Mouse (Mus musculus) neural tube, embryonic 15.5 days (tissue): ENCODE data around the gene Psmd1. TPM values are rescaled to one million over a fixed set of nuclear protein-coding genes. Genes with fewer than 3 reads are reported as not detected.

ENCODE experiments used
- ATAC-seq: fragments of 200-750 bp; cut with Nextera tagmentation; 2 replicates; pipeline ENCODE4 v1.8.0; 2017; ENCODE audit warnings: mild to moderate bottlenecking, moderate TSS enrichment, moderate library complexity; ENCODE audit not compliant: low FRiP score
- H3K27ac ChIP-seq: fragments of 300-500 bp; sonication (generic); replicated peaks from 2 replicates; pipeline ENCODE4 v1.5.1; 2015; ENCODE audit warnings: mild to moderate bottlenecking, inconsistent platforms
- H3K27me3 ChIP-seq: fragments of 300-500 bp; sonication (generic); replicated peaks from 2 replicates; pipeline ENCODE4 v1.6.1; 2015; ENCODE audit warnings: inconsistent platforms
- H3K36me3 ChIP-seq: fragments of 300-500 bp; sonication (generic); 2 replicates; pipeline ENCODE4 v1.6.1; 2015; ENCODE audit warnings: inconsistent platforms
- H3K4me1 ChIP-seq: fragments of 300-500 bp; sonication (generic); 2 replicates; pipeline ENCODE4 v1.6.1; 2015; ENCODE audit warnings: inconsistent platforms
- H3K4me2 ChIP-seq: fragments of 300-500 bp; sonication (generic); 2 replicates; pipeline ENCODE4 v1.6.1; 2015; ENCODE audit warnings: inconsistent platforms, mild to moderate bottlenecking, moderate library complexity
- H3K4me3 ChIP-seq: fragments of 300-500 bp; sonication (generic); replicated peaks from 2 replicates; pipeline ENCODE4 v1.5.1; 2015; ENCODE audit warnings: mild to moderate bottlenecking, inconsistent platforms
- H3K9ac ChIP-seq: fragments of 300-500 bp; sonication (generic); replicated peaks from 2 replicates; pipeline ENCODE4 v1.6.1; 2015; ENCODE audit warnings: mild to moderate bottlenecking, inconsistent platforms
- H3K9me3 ChIP-seq: fragments of 300-500 bp; sonication (generic); replicated peaks from 2 replicates; pipeline ENCODE4 v1.6.1; 2016; ENCODE audit warnings: inconsistent platforms
- WGBS: fragments of 180-500 bp; shearing (Covaris S2); methylation state at CpG from one replicate; pipeline ENCODE4 v1.1.7; 2015; ENCODE audit warnings: mixed read lengths; 5-methylcytosine and 5-hydroxymethylcytosine counted together
- polyA plus RNA-seq: library from polyadenylated mRNA; unstranded; fragments of >200 nt; fragmentation: Nextera tagmentation; extraction: Ambion mirVana; gene quantifications from 2 replicates; pipeline ENCODE4 v1.2.1, GENCODE M21; 2015

Psmd1 gene
- polyA plus RNA-seq, 1 experiment from 2014 or later = 180 TPM

DNA sequence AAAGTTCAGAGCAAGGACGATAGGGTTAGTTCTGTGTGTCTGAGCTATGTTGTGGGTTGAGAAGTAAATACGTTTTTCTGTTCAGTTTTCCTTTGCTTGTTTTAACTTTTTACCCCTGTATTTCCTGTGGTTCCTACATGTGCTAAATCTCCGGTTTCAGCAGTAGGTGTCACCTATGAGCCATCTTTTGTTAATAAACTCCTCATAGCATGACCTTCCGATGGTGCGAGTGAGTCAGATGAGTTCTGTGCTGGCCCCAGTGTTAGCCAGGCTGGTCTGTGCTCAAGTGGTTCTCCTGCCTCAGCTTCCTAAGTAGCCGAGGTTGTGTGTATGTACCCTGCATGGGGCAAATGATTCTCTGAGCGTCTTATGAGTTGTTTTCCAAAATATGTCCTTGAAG lies 30.2 kb downstream of the Psmd1 start:
- Histone ChIP-seq H3K9ac (no peak overlapping the region), H3K9me3 (no peaks in the 10 kb centered on the region), H3K4me2 (no peak overlapping the region), H3K27me3 (no peaks in the 10 kb centered on the region), H3K27ac (no peak overlapping the region), H3K4me3 (no peak overlapping the region), H3K36me3 (peaks cover 67% of the 10 kb centered on the region), H3K4me1 (no peaks in the 10 kb centered on the region)
- WGBS = 88% methylated on average over 7 of the region's 7 CpGs
- no peak for ATAC-seq

DNA sequence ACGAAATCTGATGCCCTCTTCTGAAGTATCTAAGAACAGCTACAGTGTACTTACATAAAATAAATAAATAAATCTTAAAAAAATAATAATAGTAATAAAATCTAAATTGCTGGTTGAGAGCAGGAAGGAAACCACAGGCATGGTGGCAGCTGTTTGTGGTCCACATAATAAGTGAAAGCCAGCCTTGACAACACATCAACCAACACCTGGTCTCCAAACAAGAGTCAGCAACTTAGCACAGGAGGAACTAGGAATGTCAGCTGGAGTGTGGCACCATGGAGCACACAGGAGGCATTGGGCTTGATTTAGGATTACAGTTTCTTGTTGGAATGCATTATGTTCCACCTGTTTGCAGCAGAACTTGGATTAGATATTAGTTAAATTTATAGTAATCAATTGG lies 40.9 kb downstream of the Psmd1 start:
- Histone ChIP-seq H3K9ac (no peak overlapping the region), H3K27me3 (no peaks in the 10 kb centered on the region), H3K4me3 (no peak overlapping the region), H3K9me3 (no peaks in the 10 kb centered on the region), H3K4me2 (no peak overlapping the region), H3K4me1 (no peaks in the 10 kb centered on the region), H3K27ac (no peak overlapping the region), H3K36me3 (0 out of 2 replicates have a peak, but pooled peaks cover 2% of the 10 kb centered on the region)
- ATAC-seq = no peak
- WGBS = 100% methylated on average over 1 of the region's 1 CpGs

DNA sequence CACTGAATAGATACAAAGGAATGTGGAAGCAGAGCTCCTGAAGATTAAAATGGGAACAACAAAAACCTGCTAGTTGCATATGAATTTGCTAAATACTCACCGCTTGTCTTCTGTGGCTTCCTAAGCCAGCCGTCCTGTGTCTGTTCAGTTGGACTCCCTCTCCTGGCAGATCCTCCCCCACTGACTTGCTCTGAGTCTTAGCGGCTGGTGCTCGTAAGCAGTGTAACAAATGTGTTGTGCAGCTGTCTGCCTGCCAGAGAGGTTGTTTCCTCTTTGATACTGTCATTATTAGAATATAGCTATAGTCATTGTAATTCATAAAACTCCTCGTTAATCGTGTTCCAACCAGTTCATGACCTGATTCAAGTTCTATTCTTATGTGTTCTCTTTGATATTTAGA lies 47.6 kb downstream of the Psmd1 start, which contains the start of gene Htr2b:
Htr2b (minus strand) TSS at position 192 of the 400 bp plus-strand sequence.
- no peaks in the 10 kb centered on the region for H3K9me3 ChIP-seq
- no peak within 1 kb of the TSS for H3K4me2 ChIP-seq
- H3K4me1 ChIP-seq = no peaks in the 10 kb centered on the region
- H3K27ac ChIP-seq = no peak within 1 kb of the TSS
- no peak within 1 kb of the TSS for H3K9ac ChIP-seq
- H3K4me3 ChIP-seq = no peak within 1 kb of the TSS
- 56% methylated on average over 6 of the region's 6 CpGs for WGBS
- peaks cover 7% of the 10 kb centered on the region for H3K36me3 ChIP-seq
- no peak for ATAC-seq
- H3K27me3 ChIP-seq = no peaks in the 10 kb centered on the region

DNA sequence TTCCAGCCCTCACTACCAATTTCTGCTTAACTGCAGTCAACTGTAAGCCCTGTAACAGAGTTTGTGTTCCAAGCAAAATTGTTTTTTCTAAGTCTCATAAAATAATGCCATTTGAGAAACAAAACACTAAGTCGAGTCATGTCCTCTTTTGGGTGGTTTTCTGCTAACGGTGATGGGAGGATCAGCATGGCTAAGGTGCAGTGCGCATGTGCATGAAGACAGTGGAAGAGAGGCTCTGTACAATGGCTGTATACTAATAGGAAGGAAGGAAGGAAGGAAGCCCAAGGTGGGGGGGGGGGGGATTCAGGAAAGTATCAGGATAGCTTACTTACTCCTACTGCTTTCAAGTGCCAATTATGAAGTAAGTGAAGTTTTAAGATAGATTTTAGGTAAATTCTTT lies 50.0 kb downstream of the Psmd1 start:
- no peaks in the 10 kb centered on the region for H3K9me3 ChIP-seq
- no peaks in the 10 kb centered on the region for H3K4me1 ChIP-seq
- peaks cover 26% of the 10 kb centered on the region for H3K36me3 ChIP-seq
- no peak overlapping the region for H3K9ac ChIP-seq
- 93% methylated on average over 3 of the region's 3 CpGs for WGBS
- no peaks in the 10 kb centered on the region for H3K27me3 ChIP-seq
- H3K4me2 ChIP-seq = no peak overlapping the region
- H3K27ac ChIP-seq = no peak overlapping the region
- no peak for ATAC-seq
- no peak overlapping the region for H3K4me3 ChIP-seq

DNA sequence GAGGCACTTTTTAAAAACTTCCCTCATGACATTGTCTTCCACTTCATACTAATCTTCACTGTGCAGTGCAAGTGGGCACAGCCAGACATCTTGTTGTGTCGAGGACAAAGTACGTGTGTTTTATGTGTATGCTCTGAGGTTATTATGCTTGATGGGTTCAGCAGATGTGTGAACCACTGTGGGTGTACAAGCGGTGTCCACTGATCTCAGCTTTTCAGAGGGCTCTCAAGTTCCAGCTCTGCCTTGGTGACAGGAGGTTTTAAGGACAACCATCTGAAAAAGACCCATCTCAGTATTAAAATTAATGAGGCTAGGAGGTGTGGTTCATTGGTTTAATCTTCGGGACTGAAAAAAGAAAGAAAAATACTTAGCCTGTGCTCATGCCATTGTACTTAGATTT lies 55.4 kb downstream of the Psmd1 start:
- no peaks in the 10 kb centered on the region for H3K27me3 ChIP-seq
- H3K27ac ChIP-seq = no peak overlapping the region
- no peak overlapping the region for H3K4me3 ChIP-seq
- H3K4me1 ChIP-seq = no peaks in the 10 kb centered on the region
- no peak for ATAC-seq
- no peak overlapping the region for H3K9ac ChIP-seq
- peaks cover 49% of the 10 kb centered on the region for H3K36me3 ChIP-seq
- no peaks in the 10 kb centered on the region for H3K9me3 ChIP-seq
- H3K4me2 ChIP-seq = no peak overlapping the region
- 90% methylated on average over 4 of the region's 4 CpGs for WGBS

DNA sequence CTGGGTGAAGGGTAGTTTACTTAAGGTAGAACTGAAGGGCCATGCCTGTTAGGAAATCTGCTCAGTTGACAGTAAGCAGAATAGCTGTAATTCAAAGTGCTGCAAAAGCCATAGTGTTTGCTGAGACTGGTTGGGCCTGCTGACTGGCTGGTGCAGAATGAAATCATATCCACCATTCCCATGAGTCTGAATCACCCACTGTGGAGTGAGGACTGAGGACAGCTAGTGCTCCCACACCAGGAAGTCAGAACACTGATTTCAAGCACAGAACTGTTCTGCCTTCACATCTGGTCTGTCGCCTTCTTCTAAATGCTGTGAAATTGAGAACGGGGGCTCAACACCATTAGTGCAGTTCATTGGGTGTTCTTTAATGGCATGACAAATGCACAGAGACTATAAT lies 61.8 kb downstream of the Psmd1 start:
- Histone ChIP-seq H3K27ac (no peak overlapping the region), H3K9ac (no peak overlapping the region), H3K4me1 (no peaks in the 10 kb centered on the region), H3K9me3 (no peaks in the 10 kb centered on the region), H3K27me3 (no peaks in the 10 kb centered on the region), H3K4me3 (no peak overlapping the region), H3K4me2 (no peak overlapping the region), H3K36me3 (peaks cover 65% of the 10 kb centered on the region)
- WGBS = 93% methylated on average over 2 of the region's 2 CpGs
- ATAC-seq = no peak

DNA sequence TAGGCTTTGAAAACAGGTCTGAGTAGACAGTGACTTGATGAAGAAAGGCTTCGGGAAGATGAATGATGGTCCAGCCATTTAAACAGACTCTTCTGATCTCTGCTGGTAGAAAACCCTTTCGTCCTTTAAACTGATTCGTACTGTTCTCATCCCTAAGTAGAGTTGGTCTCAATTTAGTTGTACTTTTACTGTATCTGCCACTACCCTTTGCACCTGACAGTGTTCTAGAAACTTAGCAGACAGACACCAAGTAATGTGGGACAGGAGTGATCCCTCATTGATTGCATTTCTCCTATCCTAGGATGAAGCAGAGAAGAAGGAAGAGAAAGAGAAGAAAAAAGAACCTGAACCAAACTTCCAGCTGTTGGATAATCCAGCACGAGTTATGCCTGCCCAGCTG lies 69.2 kb downstream of the Psmd1 start, which contains the start of gene Gm21972:
Gm21972 (plus strand) TSS at position 301 of the 400 bp plus-strand sequence.
- H3K4me3 ChIP-seq = no peak within 1 kb of the TSS
- WGBS = 96% methylated on average over 4 of the region's 4 CpGs
- peaks cover 80% of the 10 kb centered on the region for H3K36me3 ChIP-seq
- no peaks in the 10 kb centered on the region for H3K4me1 ChIP-seq
- H3K9me3 ChIP-seq = no peaks in the 10 kb centered on the region
- no peak within 1 kb of the TSS for H3K9ac ChIP-seq
- ATAC-seq = no peak
- no peaks in the 10 kb centered on the region for H3K27me3 ChIP-seq
- no peak within 1 kb of the TSS for H3K27ac ChIP-seq
- H3K4me2 ChIP-seq = no peak within 1 kb of the TSS

DNA sequence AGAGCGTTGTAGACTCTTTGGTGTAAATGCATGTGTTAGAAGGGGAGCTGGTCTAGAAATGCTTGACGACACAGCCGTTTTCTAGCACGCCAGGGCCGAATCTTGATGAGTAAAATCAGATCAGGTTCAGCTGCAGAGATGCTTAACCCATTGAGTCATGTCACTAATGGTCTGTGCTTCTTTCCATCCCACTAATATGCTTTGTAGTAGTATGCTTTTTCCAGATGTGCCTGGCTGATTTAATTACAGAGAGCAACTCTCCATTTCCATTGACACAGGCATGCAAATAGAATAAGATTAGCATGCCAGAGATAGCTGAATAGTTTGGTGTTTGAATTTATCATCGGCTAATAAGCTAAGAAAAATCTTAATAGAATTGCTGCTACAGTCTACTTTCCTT lies 71.1 kb downstream of the Psmd1 start:
- Histone ChIP-seq H3K36me3 (peaks cover 75% of the 10 kb centered on the region), H3K4me2 (no peak overlapping the region), H3K4me3 (no peak overlapping the region), H3K4me1 (no peaks in the 10 kb centered on the region), H3K27ac (no peak overlapping the region), H3K9me3 (no peaks in the 10 kb centered on the region), H3K27me3 (no peaks in the 10 kb centered on the region), H3K9ac (no peak overlapping the region)
- ATAC-seq = no peak
- WGBS = 88% methylated on average over 6 of the region's 6 CpGs

DNA sequence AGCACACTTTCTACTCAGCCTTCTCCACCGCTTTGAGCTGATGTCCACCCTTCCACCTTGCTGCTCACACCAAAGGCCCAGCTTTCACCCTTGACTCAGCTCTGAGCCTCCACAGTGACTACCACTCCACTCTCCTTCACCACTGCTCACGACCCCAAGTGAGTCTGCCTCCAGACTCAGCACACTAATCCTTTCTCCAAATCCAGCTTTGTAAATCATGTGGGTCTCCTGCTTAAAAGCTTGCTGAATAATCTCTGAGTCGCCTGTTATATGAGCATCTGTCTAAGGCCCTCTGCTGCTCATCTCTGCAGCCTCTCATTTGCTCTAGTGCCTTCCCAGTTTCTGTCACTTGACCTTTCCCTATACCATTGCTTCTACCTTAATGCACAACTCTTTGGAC lies 76.9 kb downstream of the Psmd1 start:
- Histone ChIP-seq H3K9ac (no peak overlapping the region), H3K4me2 (no peak overlapping the region), H3K27ac (no peak overlapping the region), H3K27me3 (no peaks in the 10 kb centered on the region), H3K4me3 (no peak overlapping the region), H3K9me3 (no peaks in the 10 kb centered on the region), H3K36me3 (peaks cover 52% of the 10 kb centered on the region), H3K4me1 (no peaks in the 10 kb centered on the region)
- WGBS = 96% methylated on average over 3 of the region's 3 CpGs
- ATAC-seq = no peak

DNA sequence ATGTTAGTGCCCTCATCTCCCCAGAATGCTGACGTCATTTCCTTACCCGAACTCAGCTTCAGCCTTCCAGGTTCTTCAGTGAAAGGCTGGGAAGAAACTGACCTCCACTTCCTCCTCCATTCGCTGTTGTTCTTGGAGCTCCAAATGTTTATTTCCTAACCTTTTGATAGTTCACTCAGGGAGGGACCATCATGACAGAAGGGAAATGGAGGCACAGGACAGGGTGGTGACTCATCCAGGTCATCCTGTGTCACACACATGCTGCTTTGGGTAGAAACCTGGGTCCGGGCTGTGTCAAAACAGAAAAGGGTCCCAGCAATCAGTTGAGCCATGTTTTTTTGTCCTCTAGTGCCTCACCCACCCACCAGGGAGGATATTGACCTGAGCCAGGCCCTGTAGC lies 79.0 kb downstream of the Psmd1 start:
- H3K4me2 ChIP-seq = no peak overlapping the region
- no peak overlapping the region for H3K9ac ChIP-seq
- 84% methylated on average over 4 of the region's 4 CpGs for WGBS
- H3K4me1 ChIP-seq = no peaks in the 10 kb centered on the region
- H3K27me3 ChIP-seq = no peaks in the 10 kb centered on the region
- H3K9me3 ChIP-seq = no peaks in the 10 kb centered on the region
- H3K4me3 ChIP-seq = no peak overlapping the region
- H3K27ac ChIP-seq = no peak overlapping the region
- no peak for ATAC-seq
- H3K36me3 ChIP-seq = peaks cover 34% of the 10 kb centered on the region

DNA sequence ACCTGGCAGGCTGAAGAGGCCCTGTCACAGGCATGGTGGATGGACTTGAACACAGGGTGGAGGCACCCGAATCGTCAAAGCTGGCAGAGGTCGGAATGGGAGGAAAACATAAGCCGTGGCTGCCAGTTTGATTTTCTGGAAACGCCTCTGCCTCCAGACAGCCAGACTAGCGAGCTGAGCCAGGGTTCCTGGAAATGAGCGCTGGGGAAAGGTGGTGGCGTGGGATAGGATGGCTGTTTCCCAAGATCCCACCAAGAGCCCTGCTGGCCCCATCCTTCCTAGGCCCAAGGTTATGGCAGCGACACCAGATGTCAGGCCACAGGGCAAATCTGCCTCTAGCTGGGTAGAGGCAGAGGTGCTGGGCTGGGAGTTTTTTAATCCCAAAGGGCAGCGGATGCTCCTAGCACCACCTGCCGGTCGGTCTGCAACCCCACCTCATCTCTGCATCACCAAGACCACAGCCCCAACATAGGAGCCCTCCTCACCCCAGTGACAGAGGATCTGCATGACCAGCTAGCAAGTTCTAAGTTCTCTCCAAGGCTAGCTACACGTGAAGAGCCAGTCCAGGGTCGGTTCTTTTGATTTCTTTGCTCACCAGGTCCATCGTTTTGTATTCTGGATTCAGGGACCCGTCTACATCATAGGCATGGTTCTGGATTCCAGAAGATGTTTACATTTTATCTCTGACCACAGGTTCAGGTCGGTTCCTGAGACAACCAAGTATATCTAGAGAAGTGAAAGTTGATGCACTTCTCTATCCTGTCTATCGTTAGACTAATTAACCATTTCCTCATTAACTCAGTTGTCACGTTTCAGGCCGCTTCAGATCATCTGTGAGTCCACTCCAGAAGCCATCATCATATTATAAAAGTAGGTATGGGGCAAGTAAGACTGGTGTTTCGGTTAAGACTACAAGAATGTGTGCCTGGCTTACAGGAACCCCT lies 80.1 kb downstream of the Psmd1 start:
- no peaks in the 10 kb centered on the region for H3K27me3 ChIP-seq
- no peaks in the 10 kb centered on the region for H3K9me3 ChIP-seq
- WGBS = 81% methylated on average over 21 of the region's 21 CpGs
- no peak overlapping the region for H3K27ac ChIP-seq
- ATAC-seq = no peak
- no peak overlapping the region for H3K4me2 ChIP-seq
- H3K4me1 ChIP-seq = no peaks in the 10 kb centered on the region
- no peak overlapping the region for H3K4me3 ChIP-seq
- H3K9ac ChIP-seq = no peak overlapping the region
- H3K36me3 ChIP-seq = peaks cover 25% of the 10 kb centered on the region; the same call in 1 of the 2 replicates

DNA sequence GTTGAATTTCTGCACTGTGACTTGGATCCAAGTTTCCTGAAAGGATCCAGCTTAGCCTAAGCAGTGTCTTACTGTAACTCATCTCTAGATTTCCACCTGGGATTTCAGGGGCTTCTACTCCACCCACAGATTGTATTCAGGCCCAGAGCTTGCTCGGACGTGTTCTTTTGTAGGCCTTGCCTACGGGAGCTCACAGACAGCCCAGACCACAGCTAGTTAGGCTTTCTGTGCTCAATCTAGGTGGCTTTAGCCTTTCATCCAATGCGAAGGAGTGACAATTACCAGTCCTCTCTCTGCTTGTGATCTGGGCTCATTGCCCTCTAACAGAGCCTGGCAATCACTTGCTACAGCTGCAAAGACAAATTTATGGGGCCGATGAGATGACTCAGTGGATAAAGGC lies 82.1 kb downstream of the Psmd1 start:
- Histone ChIP-seq H3K4me1 (no peaks in the 10 kb centered on the region), H3K27ac (no peak overlapping the region), H3K9ac (no peak overlapping the region), H3K36me3 (peaks cover 11% of the 10 kb centered on the region; the same call in 1 of the 2 replicates), H3K9me3 (no peaks in the 10 kb centered on the region), H3K27me3 (no peaks in the 10 kb centered on the region), H3K4me2 (no peak overlapping the region), H3K4me3 (no peak overlapping the region)
- WGBS = 75% methylated on average over 5 of the region's 5 CpGs
- ATAC-seq = no peak
